Mouse (Mus musculus) erythroid progenitor cell, adult 5-6 weeks (primary cell): ENCODE data around the gene Cdc37. TPM values are rescaled to one million over a fixed set of nuclear protein-coding genes. Genes with fewer than 3 reads are reported as not detected.
A peak's percentile ranks its signal among the peaks of the same experiment; 100 is the strongest.

Experiments
- ATAC-seq: replicated peaks from 2 replicates; pipeline ENCODE4 v1.8.0; 2016; ENCODE audit warnings: moderate number of reproducible peaks, mild to moderate bottlenecking, moderate TSS enrichment, inconsistent platforms; ENCODE audit not compliant: poor library complexity, low FRiP score, severe bottlenecking
- total RNA-seq, 2 experiments: library from RNA; stranded (forward) in 1 of 2; stranded (reverse) in 1 of 2; fragments of 150-400 nt in 1 of 2; fragments of 186-747, 209-891 nt in 1 of 2; gene quantifications; 2 replicates each; pipeline versions ENCODE4 v1.2.3 to v1.2.4; 2015 to 2017; ENCODE audit warnings: low replicate concordance in 2 of 2

Cdc37 gene
- total RNA-seq, 2 experiments from 2014 or later: 28.9 to 76.5 TPM

GRCm38 (mm10) chr9:21141922-21142321, 7.9 kb downstream of the Cdc37 start:
- ATAC-seq: no peak

DNA sequence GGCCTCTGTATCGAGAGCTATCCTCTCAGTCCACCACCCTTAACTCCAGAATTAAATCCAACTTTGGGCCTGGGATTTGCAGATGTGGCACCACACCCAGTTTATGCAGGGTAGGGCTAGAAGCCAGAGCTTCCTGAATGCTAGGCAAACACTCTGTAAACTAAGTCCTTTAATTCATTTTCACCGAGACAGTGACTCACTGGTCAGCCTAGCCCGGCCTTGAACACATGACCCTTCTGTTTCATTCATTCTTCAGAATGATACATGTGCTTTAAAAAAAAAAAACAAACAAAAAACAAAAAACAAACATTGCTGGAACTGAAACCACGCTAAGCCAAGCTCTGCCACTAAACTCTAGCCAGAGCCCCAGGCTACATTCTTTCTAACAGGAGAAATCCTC, 11.4 kb downstream of the Cdc37 start:
- ATAC-seq: no peak

DNA sequence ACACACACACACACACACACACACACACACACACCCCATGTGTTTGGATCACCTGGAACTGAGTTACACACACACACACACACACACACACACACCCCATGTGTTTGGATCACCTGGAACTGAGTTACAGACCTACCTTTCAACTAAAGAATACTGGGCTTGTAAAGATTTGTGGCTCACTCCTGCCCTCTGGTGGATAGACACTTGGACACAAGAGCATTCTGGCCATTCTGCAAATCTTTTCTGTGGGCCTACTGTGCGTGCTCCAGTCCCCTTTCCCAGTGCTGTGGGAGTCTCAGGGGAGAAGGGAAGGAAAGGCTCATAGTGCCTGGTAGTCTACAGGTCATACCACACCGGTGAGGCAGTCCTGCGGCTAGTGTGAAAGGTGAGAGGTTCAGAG, 12.6 kb downstream of the Cdc37 start:
- ATAC-seq: peak; percentile 68

GRCm38 (mm10) chr9:21136401-21136800, 13.4 kb downstream of the Cdc37 start:
- no peak for ATAC-seq

DNA sequence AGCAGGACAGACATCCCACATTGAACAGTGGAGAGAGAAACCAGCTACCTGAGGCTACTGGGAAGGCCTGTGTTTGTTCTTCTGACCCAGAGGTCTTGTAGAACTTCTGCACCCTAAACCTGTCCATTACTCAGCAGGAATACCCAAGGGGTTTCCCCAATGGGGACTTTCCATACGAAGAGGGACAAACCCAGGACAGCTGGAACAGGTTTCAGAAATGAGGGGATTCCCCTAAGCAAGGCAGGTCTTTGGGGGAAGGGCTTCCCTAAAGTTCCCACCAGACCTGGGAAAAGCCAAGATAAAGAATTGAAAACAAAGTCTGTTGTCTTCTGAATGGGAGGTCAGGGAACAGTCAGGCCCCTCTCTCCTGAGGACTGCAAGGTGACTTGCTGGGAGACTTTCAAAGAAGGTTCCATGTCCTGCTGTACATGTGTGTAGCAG, 13.8 kb downstream of the Cdc37 start:
- no peak for ATAC-seq

- ATAC-seq: no peak
These were observed 14.4 kb downstream of the Cdc37 start for GRCm38 (mm10) chr9:21135329-21135890.

- no peak for ATAC-seq
These were observed 15.0 kb downstream of the Cdc37 start for GRCm38 (mm10) chr9:21134595-21135328.

DNA sequence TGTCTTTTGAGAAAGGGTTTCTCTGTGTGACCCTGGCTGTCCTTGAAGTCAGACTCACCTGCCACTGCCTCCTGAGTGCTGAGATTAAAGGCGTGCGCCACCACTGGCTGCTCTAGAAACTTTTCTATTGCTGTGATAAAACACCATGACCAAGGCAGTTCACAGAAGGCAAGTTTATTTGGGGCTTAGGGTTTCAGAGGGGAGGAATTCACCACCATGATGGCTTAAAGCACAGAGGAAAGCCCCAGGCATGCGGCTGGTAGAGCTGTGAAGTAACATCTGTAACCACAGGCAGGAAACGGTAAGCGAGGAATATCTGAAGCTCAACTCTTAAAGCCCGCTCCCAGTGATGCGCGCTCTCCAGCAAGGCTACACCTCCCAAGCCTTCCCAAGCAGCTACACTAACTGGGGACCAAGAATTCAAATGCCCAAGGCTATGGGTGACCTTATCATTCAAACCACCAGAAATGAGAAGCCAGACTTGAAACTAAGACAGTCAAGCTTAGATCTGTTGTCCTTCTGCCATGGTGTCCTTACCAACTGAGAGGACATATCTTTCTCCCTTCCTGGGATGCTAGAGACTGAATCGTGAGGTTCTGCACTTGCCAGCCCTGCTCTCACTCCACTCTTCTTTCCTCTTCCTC, 16.6 kb downstream of the Cdc37 start:
- ATAC-seq: no peak

DNA sequence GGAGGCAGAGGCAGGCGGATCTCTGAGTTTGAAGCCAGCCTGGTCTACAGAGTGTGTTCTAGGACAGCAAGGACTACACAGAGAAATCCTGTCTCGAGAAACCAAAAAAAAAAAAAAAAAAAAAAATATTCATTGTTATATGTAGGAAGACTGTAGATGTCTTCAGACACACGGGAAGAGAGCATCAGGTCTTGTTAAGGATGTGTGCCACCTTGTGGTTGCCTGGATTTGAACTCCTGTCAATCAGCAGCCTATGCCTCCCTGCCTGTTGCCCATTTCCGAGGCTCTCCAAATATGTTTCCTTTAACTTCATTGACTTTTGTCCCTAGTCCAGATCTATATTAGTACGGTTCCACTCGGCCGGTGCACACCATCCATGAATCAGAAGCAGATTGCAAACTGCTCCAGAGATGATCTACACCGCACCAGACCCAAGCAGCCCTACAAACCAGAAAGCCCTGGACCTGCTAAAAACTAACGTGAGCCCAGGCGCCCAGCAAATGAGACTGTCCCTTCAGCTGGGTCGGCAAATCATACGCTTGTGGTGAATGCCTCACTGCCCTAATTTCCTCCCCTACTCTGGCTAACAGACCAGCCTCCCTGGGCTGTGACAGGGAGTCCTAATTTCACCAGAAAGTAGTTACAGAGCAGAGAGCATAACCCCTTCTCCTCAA, 17.5 kb downstream of the Cdc37 start:
- no peak for ATAC-seq

- peak; percentile 95 for ATAC-seq
These were observed 18.5 kb downstream of the Cdc37 start, which contains the start of gene Tyk2 for GRCm38 (mm10) chr9:21131059-21131956. Tyk2 (minus strand) TSS chr9:21131243.

DNA sequence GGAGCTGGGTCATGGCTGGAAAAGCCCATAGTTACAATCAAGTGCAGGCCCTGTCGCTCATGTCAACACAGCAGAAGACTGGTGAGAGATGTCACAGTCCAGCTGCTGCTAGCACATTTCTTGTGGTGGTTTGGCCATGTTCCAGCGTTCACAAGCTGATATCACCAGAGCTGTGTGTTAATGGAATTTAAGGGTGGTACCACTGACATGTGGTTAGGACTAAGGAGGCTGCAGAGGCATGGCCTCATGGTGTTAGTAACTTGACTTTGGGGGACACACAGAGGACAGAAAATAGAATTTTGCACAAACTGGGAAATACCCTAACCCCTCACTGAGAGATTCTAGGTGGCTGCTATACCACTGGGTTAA, 23.5 kb downstream of the Cdc37 start:
- ATAC-seq: peak; percentile 26; the same call in 1 of the 2 replicates

GRCm38 (mm10) chr9:21125502-21126258, 24.1 kb downstream of the Cdc37 start:
- ATAC-seq: no peak

DNA sequence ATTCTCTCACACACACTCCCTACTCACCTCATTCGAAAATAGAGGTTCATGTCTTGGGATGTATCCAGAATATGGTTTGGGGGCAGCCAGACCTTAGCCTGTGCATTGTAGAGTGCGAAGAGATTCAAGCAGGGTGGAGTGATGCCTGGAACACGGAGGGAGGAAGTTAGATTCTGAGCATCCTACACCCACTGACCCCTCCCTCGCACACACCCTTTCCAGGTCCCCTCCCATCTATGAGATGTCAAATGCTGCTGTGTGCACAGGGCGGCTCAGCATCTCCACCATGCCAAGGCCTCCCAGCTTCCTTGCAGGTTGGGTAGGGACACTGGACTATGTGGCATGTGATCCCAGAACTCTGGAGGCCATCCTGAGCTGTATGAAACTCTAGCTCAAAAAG, 24.9 kb downstream of the Cdc37 start:
- ATAC-seq: no peak

DNA sequence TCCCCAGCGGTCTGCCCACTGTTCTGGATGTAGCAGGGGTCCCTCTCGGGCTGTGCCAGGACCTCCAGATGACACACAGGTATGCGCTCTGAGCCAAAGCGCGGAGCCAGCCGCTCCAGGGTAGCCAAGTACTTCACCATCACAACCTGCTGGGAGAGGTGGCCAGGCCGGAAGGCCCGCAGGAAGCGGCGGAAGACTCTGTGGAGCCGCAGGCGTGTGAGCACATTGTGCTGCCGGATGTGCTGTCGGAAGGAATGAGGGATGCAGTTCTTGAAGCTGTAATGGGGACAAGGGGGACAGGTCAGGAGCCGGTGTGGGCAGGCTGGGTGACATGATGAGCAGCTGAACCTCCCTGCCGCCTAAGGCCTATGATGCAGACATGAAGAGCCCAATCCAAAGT, 28.3 kb downstream of the Cdc37 start:
- ATAC-seq: no peak

- no peak for ATAC-seq
These were observed 32.7 kb downstream of the Cdc37 start for GRCm38 (mm10) chr9:21117073-21117472.

DNA sequence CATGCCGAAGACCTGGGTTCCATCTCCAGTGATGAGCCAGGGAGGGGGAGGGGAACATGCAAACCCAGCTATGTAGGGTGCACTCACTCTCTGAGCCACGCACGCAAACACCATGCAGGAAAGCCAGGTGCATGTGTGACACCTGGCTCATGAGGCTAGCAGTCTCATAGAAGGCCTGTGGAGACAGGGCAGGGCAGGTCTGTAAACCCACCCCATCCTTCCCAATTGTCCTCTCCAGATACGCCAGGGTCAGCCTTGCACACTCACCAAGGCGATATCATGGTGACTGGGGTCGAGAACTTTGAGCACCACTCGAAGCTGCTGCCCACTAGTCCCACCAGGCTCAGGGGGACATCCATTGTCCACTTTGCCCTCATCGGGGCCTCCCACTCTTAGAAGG, 34.7 kb downstream of the Cdc37 start:
- ATAC-seq: no peak

GRCm38 (mm10) chr9:21114190-21114589, 35.6 kb downstream of the Cdc37 start:
- ATAC-seq: no peak

DNA sequence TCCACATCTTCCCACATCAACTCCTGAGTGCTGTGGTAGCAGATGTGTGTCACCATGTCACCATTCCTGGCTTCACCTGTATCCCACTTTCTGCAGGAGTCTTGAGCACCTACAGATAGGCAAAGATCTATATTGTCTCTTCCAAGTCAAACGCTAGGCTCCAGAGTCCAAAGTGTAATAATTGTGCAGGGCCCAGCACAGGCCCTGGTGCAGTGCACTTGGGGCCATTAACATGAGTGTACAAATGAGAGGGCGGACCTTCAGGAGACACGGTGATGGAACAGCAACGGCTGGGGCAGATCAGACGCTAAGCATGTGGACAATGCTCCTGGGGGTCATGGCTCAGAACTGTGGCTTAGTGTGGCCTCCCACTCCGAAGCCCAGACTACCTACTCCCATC, 36.0 kb downstream of the Cdc37 start:
- no peak for ATAC-seq
